In genomic region chr17:42316612-42316982, GRCm38 (mm10) we compare ENCODE assay signal across 9 mouse cellular contexts. TPM values are rescaled to one million over a fixed set of nuclear protein-coding genes. Genes with fewer than 3 reads are reported as not detected.
DNase-seq lines count a peak whose midpoint lies in the region; ATAC-seq lines count a peak whose summit lies in the region.
"Had no signal": no experiment of that assay in that cellular context is flagged by ENCODE, and none has a peak within 500 bp of the region (broad histone marks: within the 10 kb centered on the region; RNA-seq: fewer than 3 reads in every experiment).

No protein-coding gene starts in this region.

- H3K9me3 ChIP-seq in kidney, embryonic 16.5 days (ENCODE audit: low read length) = no peaks in the 10 kb centered on the region
- H3K9me3 ChIP-seq in forebrain, embryonic 13.5 days (replicated peaks) = no peaks in the 10 kb centered on the region
- H3K9me3 ChIP-seq in neural tube, embryonic 12.5 days = no peaks in the 10 kb centered on the region

- peak overlapping the region; percentile 69 for H3K9ac ChIP-seq in kidney, embryonic 16.5 days (replicated peaks; ENCODE audit: low read length)
- H3K9ac ChIP-seq in forebrain, embryonic 13.5 days = peak overlapping the region; percentile 70
- peak overlapping the region; percentile 58 for H3K9ac ChIP-seq in neural tube, embryonic 12.5 days
- H3K9ac ChIP-seq: liver, embryonic 14.5 days had no signal

- peak overlapping the region; percentile 95 for H3K4me2 ChIP-seq in kidney, embryonic 16.5 days (replicated peaks; ENCODE audit: low read depth, low read length)
- peak overlapping the region; percentile 88 for H3K4me2 ChIP-seq in forebrain, embryonic 13.5 days
- peak overlapping the region; percentile 87 for H3K4me2 ChIP-seq in neural tube, embryonic 12.5 days (replicated peaks)

- no peak for DNase-seq in kidney, adult 8-10 months
- peak; percentile 66 for DNase-seq in cerebellum, adult 11-12 months
- DNase-seq in layer of hippocampus, postnatal 25 days (ENCODE audit: extremely low spot score in 1 of 2, low spot score in 1 of 2) = peak; percentile 11 to 24
- no peak for DNase-seq in thymus, adult 18-20 months
- no peak for DNase-seq in urinary bladder, postnatal 14 days (ENCODE audit: low spot score)

- ATAC-seq in kidney, embryonic 16.5 days (ENCODE audit: low FRiP score, low TSS enrichment) = peak; percentile 78
- peak; percentile 88 for ATAC-seq in forebrain, embryonic 13.5 days
- ATAC-seq in neural tube, embryonic 12.5 days (ENCODE audit: low FRiP score, low read depth) = peak; percentile 81

- peaks cover 9% of the 10 kb centered on the region; the same call in 1 of the 2 replicates for H3K4me1 ChIP-seq in kidney, embryonic 16.5 days (ENCODE audit: insufficient read depth, low read length)
- H3K4me1 ChIP-seq in forebrain, embryonic 13.5 days = peaks cover 9% of the 10 kb centered on the region; the same call in 1 of the 2 replicates
- H3K4me1 ChIP-seq in neural tube, embryonic 12.5 days = peaks cover 4% of the 10 kb centered on the region

- H3K4me3 ChIP-seq in kidney, embryonic 16.5 days (ENCODE audit: low read length) = peak overlapping the region; percentile 64
- peak overlapping the region; percentile 66 for H3K4me3 ChIP-seq in forebrain, embryonic 13.5 days
- peak overlapping the region; percentile 66 for H3K4me3 ChIP-seq in neural tube, embryonic 12.5 days

- H3K27ac ChIP-seq in kidney, embryonic 16.5 days (ENCODE audit: low read length) = no peak overlapping the region
- no peak overlapping the region for H3K27ac ChIP-seq in forebrain, embryonic 13.5 days
- no peak overlapping the region for H3K27ac ChIP-seq in neural tube, embryonic 12.5 days
- H3K27ac ChIP-seq: liver, embryonic 14.5 days had no signal

- no peaks in the 10 kb centered on the region for H3K36me3 ChIP-seq in kidney, embryonic 16.5 days (ENCODE audit: insufficient read depth, low read length)
- no peaks in the 10 kb centered on the region for H3K36me3 ChIP-seq in forebrain, embryonic 13.5 days (ENCODE audit: poor library complexity, severe bottlenecking)
- H3K36me3 ChIP-seq in neural tube, embryonic 12.5 days = no peaks in the 10 kb centered on the region

- WGBS in kidney, embryonic 16.5 days = 1% methylated on average over 22 of the region's 22 CpGs
- under 1% methylated on average over 22 of the region's 22 CpGs for WGBS in forebrain, embryonic 13.5 days
- under 1% methylated on average over 22 of the region's 22 CpGs for WGBS in neural tube, embryonic 12.5 days

- peaks cover 19% of the 10 kb centered on the region for H3K27me3 ChIP-seq in kidney, embryonic 16.5 days (ENCODE audit: insufficient read depth, low read length)
- no peaks in the 10 kb centered on the region for H3K27me3 ChIP-seq in forebrain, embryonic 13.5 days
- no peaks in the 10 kb centered on the region for H3K27me3 ChIP-seq in neural tube, embryonic 12.5 days (replicated peaks)

RNA-seq across cellular contexts. Expression of gene Ptchd4, which starts 0.8 kb away (rescaled TPM):
- polyA plus RNA-seq in kidney, embryonic 16.5 days (2015; fragmentation: Nextera tagmentation; extraction: Ambion mirVana) = 0.42 and 0.49 TPM in 2 replicates
- polyA plus RNA-seq in forebrain, embryonic 13.5 days (2015; fragmentation: Nextera tagmentation; extraction: Ambion mirVana) = 3.3 and 4.3 TPM in 2 replicates
- total RNA-seq in layer of hippocampus, postnatal 25 days (2021) = 10 to 100 TPM in 1 of 2 experiments, 1 to 10 TPM in 1; 7.7 to 11.0 TPM
- polyA plus RNA-seq in neural tube, embryonic 12.5 days (2016; fragmentation: Nextera tagmentation; extraction: Ambion mirVana) = 5.5 and 6.3 TPM in 2 replicates
- polyA plus RNA-seq: liver, embryonic 14.5 days had no signal

Comparison
In these comparisons a context has a peak if more than half of its experiments do, and no peak if none do; other contexts are left out.
1. DNase-seq: peak in cerebellum, adult 11-12 months (single experiment) and layer of hippocampus, postnatal 25 days (2 of 2); none in kidney, adult 8-10 months (0 of 2), thymus, adult 18-20 months (0 of 2) and urinary bladder, postnatal 14 days (single experiment).
2. Peak in every context shown above with its lines, with median percentiles within 50 percentile points of each other: ATAC-seq, H3K4me2 ChIP-seq, H3K4me3 ChIP-seq and H3K9ac ChIP-seq.